Mouse (Mus musculus) frontal cortex, adult 2 months (tissue): ENCODE results near the gene Mtrf1. TPM values are rescaled to one million over a fixed set of nuclear protein-coding genes. Genes with fewer than 3 reads are reported as not detected.
"Not testable (repeated sequence)": the region's sequence is repeated elsewhere in the genome, so short reads cannot be mapped to it uniquely, and the experiment has no call there.

ENCODE experiments used
- DNase-seq, 2 experiments: peaks; one replicate each; pipeline ENCODE4 v3.0.0; 2022; ENCODE audit warnings: low spot score in 1 of 2; ENCODE audit errors: extremely low spot score in 1 of 2
- polyA plus RNA-seq: library from polyadenylated mRNA; depleted of rRNA; stranded (reverse); fragments of >200 nt; gene quantifications from 2 replicates; pipeline ENCODE4 v1.2.3, GENCODE M21; 2012; rRNA removed

Gene Mtrf1
- polyA plus RNA-seq, 1 experiment = 8.2 TPM

DNA sequence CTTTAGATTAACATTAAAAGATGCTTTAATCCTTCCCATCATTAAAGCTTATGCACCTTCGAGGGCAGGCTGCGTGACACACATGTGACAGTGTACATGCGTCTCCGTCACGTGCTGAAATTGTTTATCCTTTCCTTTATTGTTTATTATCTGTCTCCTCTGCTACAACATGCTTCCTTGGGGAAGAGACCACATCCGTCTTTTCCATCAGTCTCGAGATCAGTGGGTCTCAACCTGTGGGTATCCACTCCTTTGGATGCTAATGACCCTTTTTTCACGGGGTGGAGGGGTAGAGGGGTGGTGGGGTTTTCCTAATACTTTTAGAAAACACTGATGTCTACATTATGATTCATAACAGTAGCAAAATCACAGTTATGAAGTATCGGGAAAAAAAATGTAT, 47.0 kb downstream of the Mtrf1 start:
- DNase-seq = no peak

DNA sequence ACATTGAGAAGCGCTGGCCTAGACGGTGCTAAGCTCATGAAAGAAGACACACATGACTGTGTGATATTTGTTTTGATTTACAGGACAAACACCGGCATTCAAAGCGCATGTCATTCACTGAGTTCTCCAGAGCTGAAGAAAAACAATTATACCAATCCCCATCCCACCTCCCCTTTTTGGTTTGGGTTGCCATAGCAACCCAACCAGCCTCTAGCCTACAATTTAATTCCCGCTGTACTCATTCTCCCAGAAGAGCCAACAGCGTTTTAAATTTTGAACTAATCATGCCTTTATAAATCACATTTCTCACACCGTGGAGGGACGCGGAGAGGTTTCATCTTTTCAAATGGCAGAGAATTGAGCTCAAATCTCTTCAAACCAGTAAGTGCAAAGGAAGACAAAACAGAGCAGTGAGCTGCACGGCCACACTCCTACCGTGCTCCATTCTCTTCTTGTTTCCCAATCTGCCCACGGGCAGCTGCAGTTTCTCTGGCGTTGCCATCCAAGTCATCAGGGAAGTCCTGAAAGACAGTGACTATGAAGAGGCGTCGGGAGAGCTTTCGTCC, 47.6 kb downstream of the Mtrf1 start:
- peak in 1 of 2 experiments; percentile 32 for DNase-seq

DNA sequence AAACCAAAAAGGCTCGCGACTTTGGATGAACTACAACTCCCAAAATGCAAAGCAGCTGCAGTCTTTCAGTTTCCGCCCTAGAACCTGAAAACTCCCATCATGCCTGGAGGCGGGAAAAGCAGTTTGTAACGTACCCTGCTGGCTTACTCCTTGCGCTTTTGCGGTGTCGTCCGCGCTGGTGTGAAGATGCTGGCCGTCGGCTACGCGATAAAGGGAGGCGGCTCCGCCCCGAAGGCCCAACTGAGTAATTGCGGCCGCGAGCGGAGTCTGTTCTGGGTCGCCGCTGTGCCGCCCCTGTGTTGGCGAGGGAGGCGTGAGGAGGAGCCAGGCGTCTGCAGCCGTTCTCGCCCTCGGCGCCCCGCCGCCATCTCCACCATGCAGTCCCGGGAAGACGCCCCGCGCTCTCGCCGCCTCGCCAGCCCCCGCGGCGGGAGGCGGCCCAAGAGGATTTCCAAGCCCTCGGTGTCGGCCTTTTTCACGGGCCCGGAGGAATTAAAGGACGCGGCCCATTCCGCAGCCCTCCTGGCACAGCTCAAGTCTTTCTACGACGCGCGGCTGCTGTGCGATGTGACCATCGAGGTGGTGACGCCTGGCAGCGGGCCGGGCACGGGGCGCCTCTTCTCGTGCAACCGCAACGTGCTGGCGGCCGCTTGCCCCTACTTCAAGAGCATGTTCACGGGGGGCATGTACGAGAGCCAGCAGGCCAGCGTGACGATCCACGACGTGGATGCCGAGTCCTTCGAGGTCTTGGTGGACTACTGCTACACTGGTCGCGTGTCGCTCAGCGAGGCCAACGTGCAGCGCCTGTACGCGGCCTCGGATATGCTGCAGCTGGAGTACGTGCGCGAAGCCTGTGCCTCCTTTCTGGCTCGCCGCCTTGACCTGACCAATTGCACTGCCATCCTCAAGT, 54.4 kb downstream of the Mtrf1 start, which contains the start of gene Kbtbd6:
TSS of gene Kbtbd6 (plus strand) at position 155 of the 910 bp plus-strand sequence.
- DNase-seq = peak; percentile 69 to 87

DNA sequence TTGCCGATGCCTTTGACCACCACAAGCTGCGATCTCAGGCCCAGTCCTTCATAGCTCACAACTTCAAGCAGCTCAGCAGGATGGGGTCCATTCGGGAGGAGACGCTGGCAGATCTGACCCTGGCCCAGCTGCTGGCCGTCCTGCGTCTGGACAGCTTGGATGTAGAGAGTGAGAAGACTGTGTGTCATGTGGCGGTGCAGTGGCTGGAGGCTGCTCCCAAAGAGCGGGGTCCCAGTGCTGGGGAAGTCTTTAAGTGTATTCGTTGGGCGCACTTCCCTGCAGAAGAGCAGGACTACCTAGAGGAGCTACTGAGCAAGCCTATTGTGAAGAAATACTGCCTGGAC, 55.0 kb downstream of the Mtrf1 start:
- DNase-seq = not testable (repeated sequence)

DNA sequence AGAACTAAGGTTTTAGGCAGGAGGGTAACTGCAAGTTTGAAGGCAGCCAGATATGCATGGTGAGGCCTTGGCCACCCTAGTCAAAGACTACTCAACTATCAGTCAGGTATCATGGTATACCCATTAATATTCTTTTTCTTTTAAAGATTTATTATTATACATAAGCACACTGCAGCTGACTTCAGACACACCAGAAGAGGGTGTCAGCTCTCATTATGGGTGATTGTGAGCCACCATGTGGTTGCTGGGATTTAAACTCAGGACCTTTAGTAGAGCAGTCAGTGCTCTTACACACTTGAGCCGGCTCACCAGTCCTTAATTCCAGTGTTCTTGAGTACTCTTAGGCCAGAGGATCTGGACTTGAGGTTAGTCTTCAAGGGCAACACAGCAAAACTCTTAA, 62.8 kb downstream of the Mtrf1 start:
- no peak for DNase-seq

DNA sequence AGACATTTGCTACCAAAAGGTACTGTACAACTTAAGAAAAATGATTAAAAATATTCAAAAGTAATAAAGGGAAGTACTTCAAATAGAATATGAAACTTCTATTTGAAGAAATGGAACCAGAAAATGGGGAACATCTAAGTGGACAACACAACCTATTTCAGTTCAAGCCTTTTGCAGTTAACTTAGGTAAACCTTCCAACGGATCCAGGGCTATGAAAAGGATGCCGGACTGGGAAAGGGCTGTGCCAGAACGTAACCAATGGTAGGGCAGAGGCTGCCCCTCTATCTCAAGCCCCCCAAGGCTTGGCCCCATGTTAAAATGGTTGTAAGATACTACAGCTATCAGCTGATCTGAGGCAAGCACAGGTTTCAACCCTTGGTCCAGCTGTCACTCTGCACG, 63.4 kb downstream of the Mtrf1 start:
- DNase-seq = no peak

DNA sequence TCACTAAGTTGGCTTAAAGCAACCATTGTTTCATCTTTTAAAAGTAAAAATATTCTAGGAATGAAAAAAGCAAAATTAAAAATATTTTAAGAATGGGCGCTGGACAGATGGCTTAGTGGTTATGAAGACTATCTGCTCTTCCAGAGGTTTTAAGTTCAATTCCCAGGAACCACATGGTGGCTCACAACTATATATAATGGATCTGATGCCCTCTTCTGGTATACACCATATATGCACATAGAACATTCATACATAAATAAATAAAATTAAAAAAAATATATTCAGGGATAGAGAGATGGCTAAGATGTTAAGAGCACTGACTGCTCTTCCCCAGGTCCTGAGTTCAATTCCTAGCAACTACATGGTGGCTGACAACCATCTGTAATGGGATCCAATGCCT, 68.1 kb downstream of the Mtrf1 start:
- DNase-seq = no peak

DNA sequence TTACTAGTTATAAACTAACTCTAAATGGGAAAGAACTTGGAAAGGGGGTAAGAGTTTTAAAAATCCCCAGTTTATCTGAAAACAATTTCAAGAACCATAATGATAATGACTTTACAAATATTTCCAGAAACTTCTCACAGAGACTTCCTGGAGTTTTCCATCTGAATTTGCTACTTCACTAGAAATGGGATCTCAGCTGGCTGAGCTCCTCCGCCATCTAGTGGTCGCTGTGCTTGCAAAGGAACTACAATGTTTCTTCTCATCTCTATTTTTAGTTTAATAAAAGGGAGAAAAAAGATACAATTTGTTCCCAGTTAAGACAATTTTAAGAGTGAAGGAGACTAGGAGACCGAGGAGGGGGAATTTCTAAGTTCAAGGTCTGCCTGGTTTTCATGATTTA, 70.0 kb downstream of the Mtrf1 start:
- peak in 1 of 2 experiments; percentile 81 for DNase-seq

Other genes with a start within 250 kb of the Mtrf1 start
- not detected in 2 replicates for gene Zfp957, start 150.4 kb upstream of the Mtrf1 start, polyA plus RNA-seq
- gene Rgcc, start 96.1 kb upstream of the Mtrf1 start, polyA plus RNA-seq = 88.9 and 107 TPM in 2 replicates
- gene Naa16, start 7.0 kb upstream of the Mtrf1 start, polyA plus RNA-seq = 8.9 and 9.3 TPM in 2 replicates
- 17.6 and 19.5 TPM in 2 replicates for gene Kbtbd7, start 28.7 kb downstream of the Mtrf1 start, polyA plus RNA-seq
- gene Kbtbd6, start 54.1 kb downstream of the Mtrf1 start, polyA plus RNA-seq = 0.71 and 1.0 TPM in 2 replicates
- 4.5 and 5.9 TPM in 2 replicates for gene Elf1, start 83.4 kb downstream of the Mtrf1 start, polyA plus RNA-seq
- gene Wbp4, start 83.7 kb downstream of the Mtrf1 start, polyA plus RNA-seq = 27.1 and 30.3 TPM in 2 replicates
- 37.5 and 39.0 TPM in 2 replicates for gene Sugt1, start 189.9 kb downstream of the Mtrf1 start, polyA plus RNA-seq